Mouse (Mus musculus) fat pad, adult 2 months (tissue): ENCODE measurements around the gene Krtap17-1.

ENCODE experiments used
- DNase-seq: peaks from one replicate; pipeline ENCODE4 v3.0.0-alpha.2; 2011; ENCODE audit warnings: low read depth, low spot score; ENCODE audit errors: extremely low read depth

Krtap17-1 gene

GRCm38 (mm10) chr11:99993620-99994383, at the start of gene Krtap17-1:
Gene Krtap17-1, minus strand, starts transcription at chr11:99993994.
- DNase-seq: no peak

- no peak for DNase-seq
These were observed 47.7 kb upstream of the Krtap17-1 start, which contains the start of gene Krt34 for GRCm38 (mm10) chr11:100041454-100041853. Gene Krt34, minus strand, starts transcription at chr11:100041554.

- DNase-seq: no peak
These were observed 36.0 kb upstream of the Krtap17-1 start, which contains the start of gene Krt33b for GRCm38 (mm10) chr11:100029768-100030167. Gene Krt33b, minus strand, starts transcription at chr11:100029868.

- no peak for DNase-seq
These were observed 27.6 kb upstream of the Krtap17-1 start for GRCm38 (mm10) chr11:100021438-100021837.

GRCm38 (mm10) chr11:100019466-100019865, 25.7 kb upstream of the Krtap17-1 start:
- DNase-seq: no peak

GRCm38 (mm10) chr11:100016112-100016511, 22.3 kb upstream of the Krtap17-1 start, which contains the start of gene Krt33a:
Gene Krt33a, minus strand, starts transcription at chr11:100016212.
- DNase-seq: no peak

GRCm38 (mm10) chr11:100013691-100014171, 19.9 kb upstream of the Krtap17-1 start:
- no peak for DNase-seq

GRCm38 (mm10) chr11:100010682-100011081, 16.9 kb upstream of the Krtap17-1 start:
- DNase-seq: no peak

GRCm38 (mm10) chr11:100008336-100008735, 14.5 kb upstream of the Krtap17-1 start:
- DNase-seq: no peak

- DNase-seq: no peak
These were observed 12.8 kb upstream of the Krtap17-1 start for GRCm38 (mm10) chr11:100006624-100007023.

GRCm38 (mm10) chr11:100005905-100006304, 12.1 kb upstream of the Krtap17-1 start:
- peak; percentile 37 for DNase-seq

GRCm38 (mm10) chr11:100004846-100005245, 11.1 kb upstream of the Krtap17-1 start:
- DNase-seq: no peak

- DNase-seq: no peak
These were observed 5.3 kb upstream of the Krtap17-1 start for GRCm38 (mm10) chr11:99999091-99999490.

- DNase-seq: no peak
These were observed 529 bp upstream of the Krtap17-1 start for GRCm38 (mm10) chr11:99994384-99994661.

GRCm38 (mm10) chr11:99990571-99990970, 3.2 kb downstream of the Krtap17-1 start:
- no peak for DNase-seq

GRCm38 (mm10) chr11:99989881-99990405, 3.9 kb downstream of the Krtap17-1 start:
- DNase-seq: no peak

GRCm38 (mm10) chr11:99988530-99988929, 5.3 kb downstream of the Krtap17-1 start:
- DNase-seq: no peak

GRCm38 (mm10) chr11:99986180-99986647, 7.6 kb downstream of the Krtap17-1 start, which contains the start of gene Krtap16-1:
Gene Krtap16-1, minus strand, starts transcription at chr11:99986597.
- DNase-seq: no peak

- DNase-seq: no peak
These were observed 8.3 kb downstream of the Krtap17-1 start for GRCm38 (mm10) chr11:99985291-99986092.

- DNase-seq: no peak
These were observed 10.4 kb downstream of the Krtap17-1 start for GRCm38 (mm10) chr11:99983442-99983841.

GRCm38 (mm10) chr11:99982731-99983130, 11.1 kb downstream of the Krtap17-1 start:
- peak; percentile 21 for DNase-seq
